Comparison of ENCODE assay signal across 20 mouse cellular contexts in the genomic region with DNA sequence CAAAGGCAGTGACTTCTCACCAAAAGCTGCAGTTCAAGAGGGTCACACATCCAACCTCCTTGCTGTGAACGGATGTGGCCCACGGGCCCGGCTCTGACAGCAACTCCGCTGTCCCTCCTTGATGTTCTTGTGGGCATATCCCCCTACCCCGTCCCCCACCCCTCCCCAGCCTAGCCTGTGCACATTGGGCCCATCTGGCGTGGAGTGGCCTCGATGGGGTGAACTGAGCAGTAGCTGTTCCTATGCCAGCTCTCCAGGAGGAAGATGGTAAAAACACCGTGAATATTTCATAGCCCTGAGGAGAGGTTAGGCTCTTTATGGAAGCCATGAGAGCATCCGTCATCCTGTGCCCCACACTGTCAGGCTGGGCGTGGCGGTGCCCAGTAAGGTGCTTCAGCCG. TPM values are rescaled to one million over a fixed set of nuclear protein-coding genes. Genes with fewer than 3 reads are reported as not detected.
"Had no signal": no experiment of that assay in that cellular context is flagged by ENCODE, and none has a peak within 500 bp of the region (broad histone marks: within the 10 kb centered on the region; RNA-seq: fewer than 3 reads in every experiment).

No protein-coding gene starts in this region.

- H3K27me3 ChIP-seq: liver, embryonic 13.5 days; lung, embryonic 15.5 days; midbrain, embryonic 12.5 days had no signal

- H3K27ac ChIP-seq: limb, embryonic 12.5 days; liver, embryonic 13.5 days; lung, embryonic 15.5 days; macrophage; midbrain, embryonic 12.5 days had no signal

- H3K4me1 ChIP-seq: liver, embryonic 13.5 days; lung, embryonic 15.5 days; megakaryocyte, embryonic 14.5 days had no signal

- DNase-seq: kidney, adult 8-10 months; kidney, postnatal 25 days; layer of hippocampus, adult 9-11 months; liver; liver, embryonic 13.5 days; liver, postnatal 0 days; lung, postnatal 14 days; retina, postnatal 1 day; right cerebral cortex, postnatal 4 days; spleen, adult 18-20 months; thymus, adult 18-20 months; thymus, postnatal 14 days had no signal

- H3K4me2 ChIP-seq: limb, embryonic 12.5 days; liver, embryonic 13.5 days; lung, embryonic 15.5 days; midbrain, embryonic 12.5 days had no signal

- H3K4me3 ChIP-seq: limb, embryonic 12.5 days; liver, embryonic 13.5 days; lung, embryonic 15.5 days; megakaryocyte, embryonic 14.5 days; midbrain, embryonic 12.5 days had no signal

- H3K9ac ChIP-seq: limb, embryonic 12.5 days; liver, embryonic 13.5 days; liver, postnatal 0 days; lung, embryonic 15.5 days; midbrain, embryonic 12.5 days had no signal

- H3K9me3 ChIP-seq: limb, embryonic 12.5 days; liver, embryonic 13.5 days; lung, embryonic 15.5 days; megakaryocyte, embryonic 14.5 days; midbrain, embryonic 12.5 days had no signal

- H3K36me3 ChIP-seq: limb, embryonic 12.5 days; liver, embryonic 13.5 days; lung, embryonic 15.5 days; midbrain, embryonic 12.5 days had no signal

- ATAC-seq: intestine, postnatal 0 days; liver, postnatal 0 days had no signal

RNA-seq across cellular contexts. Expression of gene Ppp2r2c, which starts 15.2 kb away (rescaled TPM):
- total RNA-seq: monocyte, adult 5-6 weeks had no signal
- polyA plus RNA-seq: kidney, embryonic 16.5 days; liver, postnatal 0 days; macrophage had no signal
